Mouse (Mus musculus) lung, adult 2 months (tissue): ENCODE data around the gene Anp32e.

Source experiments
- CTCF ChIP-seq: fragments of 200-500 bp; IDR thresholded peaks from 2 replicates; pipeline ENCODE4 v1.5.1; 2011; ENCODE audit warnings: mild to moderate bottlenecking, low read length, control low read depth; ENCODE audit not compliant: insufficient read depth
- POLR2A ChIP-seq: fragments of 200-500 bp; IDR thresholded peaks from 2 replicates; pipeline ENCODE4 v1.6.1; 2011; ENCODE audit warnings: low read depth, mild to moderate bottlenecking, control low read depth, low read length, borderline replicate concordance; ENCODE audit errors: extremely low read depth

DNA sequence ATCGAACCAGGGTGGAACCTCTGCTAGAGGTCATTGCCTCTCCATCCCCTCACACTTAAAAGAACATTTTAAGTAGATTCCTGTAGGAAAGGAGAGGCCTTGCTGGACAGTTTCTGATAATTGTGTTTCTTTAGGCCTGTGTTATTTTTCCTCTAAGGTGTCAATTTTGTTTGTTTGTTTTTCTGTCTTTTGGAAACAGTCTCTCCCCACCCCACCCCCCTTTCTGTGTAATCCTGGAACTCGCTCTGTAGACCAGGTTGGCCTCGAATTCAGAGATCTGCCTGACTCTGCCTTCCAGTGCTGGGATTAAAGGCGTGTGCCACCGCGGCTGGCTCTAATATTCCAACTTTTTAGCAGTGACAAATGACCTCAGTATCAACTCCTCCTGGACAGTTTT lies 787 bp upstream of the Anp32e start:
- no peak for TF ChIP-seq CTCF
- TF ChIP-seq POLR2A, result no peak
